Mouse (Mus musculus): ENCODE measurements at regions not wholly inside any gene's neighbourhood (a gene's known extent, or its start where the extent isn't known, plus 50 kb on each side); places are given as distances from the start of the nearest gene placed in this dataset.
"Not testable (repeated sequence)": the region's sequence is repeated elsewhere in the genome, so short reads cannot be mapped to it uniquely, and the experiment has no call there.

DNA sequence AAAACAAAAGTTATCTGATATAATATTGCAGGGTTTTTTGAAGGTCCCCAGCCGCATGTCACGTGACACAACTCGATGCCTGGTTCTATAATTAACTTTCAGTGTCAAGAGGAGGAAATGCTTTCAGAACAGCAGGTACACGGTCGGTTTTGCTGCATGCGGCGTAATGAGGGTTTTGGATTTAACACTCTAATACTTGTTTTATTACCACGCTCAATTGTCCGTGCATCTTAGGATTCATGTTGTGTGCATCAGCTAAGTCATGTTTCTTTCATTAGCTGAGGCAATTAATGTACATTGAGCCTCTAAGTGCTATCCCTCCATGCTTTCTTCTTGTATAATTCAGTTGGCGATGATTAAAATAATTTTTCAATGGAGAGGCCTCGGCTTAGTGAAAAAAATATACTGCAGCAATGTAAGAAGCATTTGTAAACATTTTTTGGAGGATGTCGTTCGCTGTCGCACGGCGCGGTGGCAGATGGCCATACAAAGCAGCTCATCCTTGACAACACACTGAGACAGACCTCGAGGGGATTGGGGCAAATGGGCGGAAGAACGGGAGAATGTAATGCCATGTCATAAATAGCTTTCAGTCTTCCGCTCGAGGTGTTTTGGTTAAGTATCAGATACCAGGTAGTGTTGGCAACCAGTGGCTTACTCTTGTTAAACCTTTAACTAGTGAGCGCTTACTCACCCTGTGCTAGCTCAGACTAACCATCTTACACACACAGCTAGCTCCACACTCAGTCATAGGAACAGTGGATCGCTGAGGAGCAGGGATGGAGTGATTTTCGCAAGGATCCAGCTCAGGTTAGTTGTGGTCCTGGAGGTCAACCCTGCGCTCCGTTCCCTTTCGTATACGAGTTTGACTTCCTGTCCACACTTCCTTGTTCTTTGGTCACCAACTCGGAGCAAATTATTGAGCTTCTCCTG lies 130.2 kb upstream of the Rhobtb1 start:
- Histone ChIP-seq H3K36me3 (replicated peaks) (no peaks in the 10 kb centered on the region), H3K27me3 (no peaks in the 10 kb centered on the region), H3K4me1 (no peaks in the 10 kb centered on the region; the same call in 1 of the 2 replicates), H3K9me3 (no peaks in the 10 kb centered on the region), H3K9ac (no peak overlapping the region), H3K4me2 (no peak overlapping the region), H3K27ac (no peak overlapping the region), H3K4me3 (replicated peaks) (no peak overlapping the region)
- 0 out of 2 replicates have a peak, but pooled peaks have one; percentile 36 for ATAC-seq (ENCODE audit: low FRiP score)
- WGBS: 79% methylated on average over 30 of the region's 30 CpGs

GRCm38 (mm10) chr10:69033410-69033809 lies 117.8 kb upstream of the Rhobtb1 start:
- Histone ChIP-seq H3K4me2 (no peak overlapping the region), H3K36me3 (replicated peaks) (no peaks in the 10 kb centered on the region), H3K4me1 (no peaks in the 10 kb centered on the region), H3K4me3 (replicated peaks) (no peak overlapping the region), H3K9me3 (no peaks in the 10 kb centered on the region), H3K27me3 (no peaks in the 10 kb centered on the region), H3K27ac (no peak overlapping the region), H3K9ac (no peak overlapping the region)
- 76% methylated on average over 9 of the region's 9 CpGs for WGBS
- ATAC-seq (ENCODE audit: low FRiP score): no peak

GRCm38 (mm10) chr10:69034390-69035120 lies 116.7 kb upstream of the Rhobtb1 start:
- 72% methylated on average over 2 of the region's 2 CpGs for WGBS
- Histone ChIP-seq H3K9me3 (no peaks in the 10 kb centered on the region), H3K27ac (no peak overlapping the region), H3K9ac (no peak overlapping the region), H3K36me3 (replicated peaks) (no peaks in the 10 kb centered on the region), H3K4me1 (no peaks in the 10 kb centered on the region), H3K27me3 (no peaks in the 10 kb centered on the region), H3K4me2 (no peak overlapping the region), H3K4me3 (replicated peaks) (no peak overlapping the region)
- no peak for ATAC-seq (ENCODE audit: low FRiP score)

DNA sequence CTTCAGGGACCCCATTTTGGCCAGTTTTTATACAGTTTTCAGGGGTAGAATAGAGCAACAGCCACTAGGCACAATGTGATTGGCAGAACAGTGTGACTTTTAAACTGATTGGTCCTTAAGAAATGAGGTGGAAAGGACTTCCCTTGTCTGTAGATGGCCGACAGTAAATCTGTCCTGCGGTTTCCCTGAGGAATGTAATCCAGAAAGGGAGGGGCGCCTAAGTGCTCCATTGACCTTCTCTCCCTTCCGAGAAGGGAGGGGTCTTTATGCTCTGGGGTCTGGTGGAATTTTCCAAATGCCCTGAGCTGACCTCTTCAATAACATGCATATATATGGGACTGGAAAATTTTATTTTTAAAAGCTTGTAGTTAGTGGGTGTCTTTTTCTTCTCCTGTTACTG lies 115.7 kb upstream of the Rhobtb1 start:
- not testable (repeated sequence) for H3K4me3 ChIP-seq (replicated peaks); H3K4me1 ChIP-seq; H3K4me2 ChIP-seq; H3K27me3 ChIP-seq; H3K9ac ChIP-seq; H3K27ac ChIP-seq; H3K9me3 ChIP-seq; ATAC-seq (ENCODE audit: low FRiP score); H3K36me3 ChIP-seq (replicated peaks)
- WGBS: 80% methylated on average over 4 of the region's 4 CpGs

- 63% methylated on average over 2 of the region's 2 CpGs for WGBS
- Histone ChIP-seq H3K4me3 (replicated peaks) (no peak overlapping the region), H3K4me1 (no peaks in the 10 kb centered on the region), H3K27ac (no peak overlapping the region), H3K9me3 (no peaks in the 10 kb centered on the region), H3K36me3 (replicated peaks) (no peaks in the 10 kb centered on the region), H3K4me2 (no peak overlapping the region), H3K9ac (no peak overlapping the region), H3K27me3 (no peaks in the 10 kb centered on the region)
- no peak for ATAC-seq (ENCODE audit: low FRiP score)
Observed at GRCm38 (mm10) chr10:69036096-69036495, 115.1 kb upstream of the Rhobtb1 start.

GRCm38 (mm10) chr10:69044171-69044651 lies 107.0 kb upstream of the Rhobtb1 start:
- H3K27me3 ChIP-seq: no peaks in the 10 kb centered on the region
- 49% methylated on average over 12 of the region's 12 CpGs for WGBS

DNA sequence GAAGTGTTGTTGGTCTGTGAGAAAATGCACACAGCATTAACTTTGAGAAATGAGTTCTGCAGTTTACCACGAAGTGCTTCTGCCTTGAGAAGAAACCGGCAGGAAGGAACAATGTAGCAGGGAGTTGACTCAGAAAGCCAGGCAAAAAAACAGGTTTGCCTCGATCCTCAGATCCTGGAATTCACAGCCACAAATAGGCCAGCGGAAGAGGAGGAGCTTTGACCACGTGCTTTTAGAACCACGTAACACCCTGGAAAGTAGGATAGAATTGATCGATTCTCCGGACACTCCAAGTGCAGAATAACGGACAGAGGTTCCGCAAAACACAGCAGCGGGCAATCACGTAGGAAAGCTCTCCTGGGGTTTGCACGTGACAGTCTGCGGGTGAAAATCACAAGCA lies 106.0 kb upstream of the Rhobtb1 start:
- H3K27me3 ChIP-seq: no peaks in the 10 kb centered on the region
- peaks cover 7% of the 10 kb centered on the region for H3K4me1 ChIP-seq
- no peaks in the 10 kb centered on the region for H3K36me3 ChIP-seq (replicated peaks)
- 74% methylated on average over 14 of the region's 14 CpGs for WGBS
- no peak for ATAC-seq (ENCODE audit: low FRiP score)
- H3K9me3 ChIP-seq: no peaks in the 10 kb centered on the region
- no peak overlapping the region for H3K4me3 ChIP-seq (replicated peaks)
- no peak overlapping the region for H3K4me2 ChIP-seq
- H3K27ac ChIP-seq: no peak overlapping the region
- no peak overlapping the region for H3K9ac ChIP-seq

More at GRCm38 (mm10) chr10:69044171-69044651, 107.0 kb upstream of the Rhobtb1 start:
- peaks cover 7% of the 10 kb centered on the region for H3K4me1 ChIP-seq
- H3K27ac ChIP-seq: peak overlapping the region; percentile 36; the same call in 1 of the 2 replicates
- H3K36me3 ChIP-seq (replicated peaks): no peaks in the 10 kb centered on the region
- H3K4me3 ChIP-seq (replicated peaks): no peak overlapping the region
- no peak overlapping the region for H3K9ac ChIP-seq
- no peaks in the 10 kb centered on the region for H3K9me3 ChIP-seq
- H3K4me2 ChIP-seq: no peak overlapping the region
- ATAC-seq (ENCODE audit: low FRiP score): no peak

GRCm38 (mm10) chr10:69046008-69046555 lies 105.2 kb upstream of the Rhobtb1 start:
- Histone ChIP-seq H3K4me3 (replicated peaks) (no peak overlapping the region), H3K27ac (no peak overlapping the region), H3K9ac (no peak overlapping the region), H3K36me3 (replicated peaks) (no peaks in the 10 kb centered on the region), H3K4me1 (peaks cover 7% of the 10 kb centered on the region), H3K9me3 (no peaks in the 10 kb centered on the region), H3K4me2 (no peak overlapping the region), H3K27me3 (no peaks in the 10 kb centered on the region)
- no peak for ATAC-seq (ENCODE audit: low FRiP score)
- WGBS: 58% methylated on average over 10 of the region's 10 CpGs

DNA sequence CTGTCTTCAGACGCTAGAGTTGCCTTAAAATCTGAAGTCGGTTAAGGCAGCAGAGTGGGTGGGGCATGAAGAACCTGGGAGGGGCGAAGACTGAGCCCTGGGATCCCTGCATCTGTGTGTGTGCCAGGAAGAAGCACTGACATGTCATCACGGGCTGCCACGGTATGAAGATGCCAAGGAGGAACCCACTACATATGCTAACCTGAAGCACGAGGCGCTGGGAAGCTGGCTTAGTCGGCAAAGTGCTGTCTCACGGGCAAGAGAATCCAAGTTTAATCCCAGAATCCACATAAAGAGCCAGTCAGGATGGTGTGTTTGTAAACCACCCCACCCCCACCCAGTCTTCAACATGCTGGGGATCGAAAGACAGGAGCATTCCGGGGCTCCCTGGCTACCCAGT lies 73.2 kb upstream of the Rhobtb1 start:
- Histone ChIP-seq H3K4me1 (no peaks in the 10 kb centered on the region), H3K4me2 (no peak overlapping the region), H3K9me3 (no peaks in the 10 kb centered on the region), H3K27me3 (no peaks in the 10 kb centered on the region), H3K9ac (no peak overlapping the region), H3K27ac (no peak overlapping the region), H3K4me3 (replicated peaks) (no peak overlapping the region), H3K36me3 (replicated peaks) (no peaks in the 10 kb centered on the region)
- ATAC-seq (ENCODE audit: low FRiP score): no peak
- WGBS: 82% methylated on average over 11 of the region's 11 CpGs

DNA sequence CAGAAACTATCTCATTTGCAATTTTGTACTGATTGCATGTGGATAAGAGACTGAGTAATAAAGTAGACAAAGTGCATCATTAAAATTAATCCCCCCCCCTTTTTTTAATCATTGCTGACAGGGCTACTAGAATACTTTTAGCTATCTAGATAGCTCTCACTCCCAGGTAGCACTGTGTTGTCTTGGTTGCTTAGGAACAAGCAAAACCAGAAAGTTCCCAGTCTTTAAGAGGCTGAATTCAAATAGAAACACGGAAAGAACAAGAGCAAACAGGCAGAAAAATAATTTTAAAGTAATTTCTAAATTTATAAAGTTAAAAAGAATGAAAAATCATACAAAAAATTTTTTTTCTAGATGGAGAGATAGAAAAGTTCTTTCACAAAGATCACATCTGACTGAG lies 65.0 kb upstream of the Rhobtb1 start:
- no peak for ATAC-seq (ENCODE audit: low FRiP score)
- H3K27ac ChIP-seq: no peak overlapping the region
- no peaks in the 10 kb centered on the region for H3K27me3 ChIP-seq
- WGBS: 84% methylated on average over 1 of the region's 1 CpGs
- H3K4me2 ChIP-seq: no peak overlapping the region
- no peaks in the 10 kb centered on the region for H3K36me3 ChIP-seq (replicated peaks)
- H3K9me3 ChIP-seq: no peaks in the 10 kb centered on the region
- no peak overlapping the region for H3K4me3 ChIP-seq (replicated peaks)
- H3K4me1 ChIP-seq: no peaks in the 10 kb centered on the region
- H3K9ac ChIP-seq: no peak overlapping the region

DNA sequence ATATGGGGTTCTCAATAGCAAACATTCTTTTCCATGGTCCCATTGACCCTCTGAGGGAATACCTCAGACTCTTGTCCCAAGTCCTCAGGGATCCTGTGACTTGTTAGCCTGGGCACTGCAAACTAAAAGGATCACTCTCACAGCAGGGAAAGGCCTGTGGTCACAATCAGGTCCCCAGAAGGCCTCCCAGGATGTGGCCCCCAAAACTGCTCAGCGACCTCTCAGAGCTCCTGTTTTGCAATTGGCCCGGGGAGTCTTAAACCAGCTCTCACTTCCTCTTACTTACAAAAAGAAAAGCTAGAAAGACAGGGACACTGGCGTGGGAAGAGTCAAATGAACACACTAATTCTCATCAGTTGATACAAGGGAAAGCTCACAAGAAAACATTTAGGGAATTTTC lies 59.4 kb upstream of the Rhobtb1 start:
- ATAC-seq (ENCODE audit: low FRiP score): no peak

GRCm38 (mm10) chr10:69100021-69100420 lies 51.2 kb upstream of the Rhobtb1 start:
- Histone ChIP-seq H3K36me3 (replicated peaks) (no peaks in the 10 kb centered on the region), H3K4me2 (no peak overlapping the region), H3K4me1 (peaks cover 9% of the 10 kb centered on the region), H3K27ac (no peak overlapping the region), H3K9me3 (no peaks in the 10 kb centered on the region), H3K4me3 (replicated peaks) (no peak overlapping the region), H3K27me3 (no peaks in the 10 kb centered on the region), H3K9ac (no peak overlapping the region)
- WGBS: 92% methylated on average over 3 of the region's 3 CpGs
- ATAC-seq (ENCODE audit: low FRiP score): no peak

More for the DNA sequence above, 59.4 kb upstream of the Rhobtb1 start:
- Histone ChIP-seq H3K4me2 (no peak overlapping the region), H3K27me3 (no peaks in the 10 kb centered on the region), H3K36me3 (replicated peaks) (no peaks in the 10 kb centered on the region), H3K9me3 (no peaks in the 10 kb centered on the region), H3K9ac (no peak overlapping the region), H3K4me3 (replicated peaks) (no peak overlapping the region), H3K4me1 (no peaks in the 10 kb centered on the region), H3K27ac (no peak overlapping the region)
- 78% methylated on average over 3 of the region's 3 CpGs for WGBS

Data from forebrain, embryonic 12.5 days (tissue).